Mouse (Mus musculus) midbrain, embryonic 16.5 days (tissue): ENCODE measurements around the gene Pip4k2b. TPM values are rescaled to one million over a fixed set of nuclear protein-coding genes. Genes with fewer than 3 reads are reported as not detected.
A peak's percentile ranks its signal among the peaks of the same experiment; 100 is the strongest.

Experiments used
- ATAC-seq: fragments of 200-750 bp; cut with Nextera tagmentation; 2 replicates; pipeline ENCODE4 v1.8.0; 2017; ENCODE audit warnings: moderate TSS enrichment
- H3K27ac ChIP-seq: fragments of 300-500 bp; sonication (generic); 2 replicates; pipeline ENCODE4 v1.5.1; 2014; ENCODE audit warnings: mild to moderate bottlenecking, low read length, mixed read lengths
- H3K27me3 ChIP-seq: fragments of 300-500 bp; sonication (generic); 2 replicates; pipeline ENCODE4 v1.6.1; 2014; ENCODE audit warnings: low read depth, low read length, mixed read lengths; ENCODE audit not compliant: control insufficient read depth, insufficient read depth
- H3K36me3 ChIP-seq: fragments of 300-500 bp; sonication (generic); 2 replicates; pipeline ENCODE4 v1.6.1; 2014; ENCODE audit warnings: mild to moderate bottlenecking, low read length, moderate library complexity, mixed read lengths; ENCODE audit not compliant: control insufficient read depth, insufficient read depth
- H3K4me1 ChIP-seq: fragments of 300-500 bp; sonication (generic); 2 replicates; pipeline ENCODE4 v1.6.1; 2014; ENCODE audit warnings: mild to moderate bottlenecking, low read length, mixed read lengths; ENCODE audit not compliant: control insufficient read depth, insufficient read depth
- H3K4me2 ChIP-seq: fragments of 300-500 bp; sonication (generic); 2 replicates; pipeline ENCODE4 v1.6.1; 2014; ENCODE audit warnings: mild to moderate bottlenecking, low read length, mixed read lengths
- H3K4me3 ChIP-seq: fragments of 300-500 bp; sonication (generic); 2 replicates; pipeline ENCODE4 v1.5.1; 2014; ENCODE audit warnings: low read depth, mild to moderate bottlenecking, low read length, moderate library complexity, mixed read lengths
- H3K9ac ChIP-seq: fragments of 300-500 bp; sonication (generic); 2 replicates; pipeline ENCODE4 v1.6.1; 2014; ENCODE audit warnings: low read depth, low read length, mixed read lengths
- H3K9me3 ChIP-seq: fragments of 300-500 bp; sonication (generic); replicated peaks from 2 replicates; pipeline ENCODE4 v1.6.1; 2014; ENCODE audit warnings: mild to moderate bottlenecking, low read length, mixed read lengths; ENCODE audit not compliant: control insufficient read depth, poor library complexity, severe bottlenecking
- WGBS: fragments of 180-500 bp; shearing (Covaris S2); extraction: QIAGEN DNeasy Blood & Tissue Kit; methylation state at CpG from one replicate; pipeline ENCODE4 v1.1.7; 2014; 5-methylcytosine and 5-hydroxymethylcytosine counted together
- polyA plus RNA-seq: library from polyadenylated mRNA; unstranded; fragments of >200 nt; fragmentation: Nextera tagmentation; extraction: Ambion mirVana; gene quantifications from 2 replicates; pipeline ENCODE4 v1.2.1, GENCODE M21; 2015

The Pip4k2b gene
- polyA plus RNA-seq, 1 experiment from 2014 or later: 5.1 TPM

DNA sequence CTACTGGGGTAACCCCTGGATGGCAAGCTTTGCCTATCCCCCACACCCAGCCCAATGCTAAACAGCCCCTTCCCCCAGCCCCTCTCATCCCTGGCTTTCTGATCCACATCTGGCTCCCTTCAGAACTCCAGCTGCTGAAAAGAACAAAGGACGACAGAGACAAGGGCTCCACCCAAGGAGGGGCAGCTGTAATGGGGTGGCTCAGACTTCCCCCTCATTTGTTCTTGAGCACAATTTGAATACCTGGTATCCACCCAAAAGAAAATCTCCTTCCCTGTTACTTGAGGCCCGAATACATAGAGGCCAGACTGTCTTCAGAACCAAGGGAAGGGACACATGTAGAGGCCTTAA lies 73.4 kb downstream of the Pip4k2b start:
- Histone ChIP-seq H3K27ac (no peak overlapping the region), H3K9me3 (no peaks in the 10 kb centered on the region), H3K36me3 (peaks cover 33% of the 10 kb centered on the region), H3K4me1 (peaks cover 3% of the 10 kb centered on the region), H3K9ac (no peak overlapping the region), H3K4me2 (no peak overlapping the region), H3K27me3 (no peaks in the 10 kb centered on the region), H3K4me3 (no peak overlapping the region)
- ATAC-seq: no peak
- 35% methylated on average over 2 of the region's 2 CpGs for WGBS

DNA sequence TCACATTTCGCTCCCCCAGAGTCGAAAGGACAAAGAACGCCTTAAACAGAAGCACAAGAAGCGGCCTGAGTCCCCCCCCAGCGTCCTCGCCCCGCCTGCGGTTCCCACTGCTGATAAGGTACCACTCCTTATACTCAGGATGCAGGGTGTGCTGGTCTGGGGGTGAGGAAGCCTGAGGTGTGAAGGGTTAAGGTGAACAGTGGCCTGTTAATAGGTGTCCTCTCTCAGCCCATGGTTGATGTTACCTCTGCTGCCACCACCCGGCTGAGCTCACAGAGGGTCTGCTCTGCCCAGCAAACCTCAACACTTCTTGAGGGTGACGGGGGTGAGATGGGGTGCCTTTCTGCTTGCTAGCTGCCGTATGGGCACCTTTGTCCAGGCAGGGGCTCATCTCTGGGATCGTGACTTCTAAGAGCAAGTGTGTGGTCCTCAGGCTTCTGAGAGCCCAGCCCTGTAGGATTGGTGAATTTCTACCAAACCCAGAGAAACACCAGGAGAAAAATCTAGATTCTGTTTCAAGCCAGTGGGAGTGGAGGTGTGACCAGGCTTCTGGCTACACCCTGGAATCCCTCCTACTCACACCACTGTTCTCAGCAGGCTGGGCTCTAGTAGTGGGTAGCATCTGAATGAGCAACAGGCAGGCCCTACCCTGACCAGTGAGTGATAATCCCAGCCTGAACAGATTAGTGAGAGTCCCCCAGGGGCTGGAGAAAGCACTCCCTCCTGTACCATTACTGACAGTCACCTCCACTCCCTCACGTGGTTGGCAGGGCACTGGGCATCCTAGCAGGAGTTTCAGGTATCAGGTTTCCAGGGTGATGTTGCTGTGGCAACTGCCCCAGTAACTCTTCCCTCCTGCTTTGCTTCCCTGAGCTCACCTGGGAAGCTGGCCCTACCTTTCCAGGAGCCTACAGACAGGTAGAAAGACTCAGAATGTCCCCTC lies 74.0 kb downstream of the Pip4k2b start:
- no peak overlapping the region for H3K4me2 ChIP-seq
- H3K9me3 ChIP-seq: no peaks in the 10 kb centered on the region
- WGBS: 71% methylated on average over 13 of the region's 13 CpGs
- H3K27ac ChIP-seq: no peak overlapping the region
- H3K4me1 ChIP-seq: peaks cover 3% of the 10 kb centered on the region
- H3K4me3 ChIP-seq: no peak overlapping the region
- no peak overlapping the region for H3K9ac ChIP-seq
- no peak for ATAC-seq
- H3K27me3 ChIP-seq: no peaks in the 10 kb centered on the region
- H3K36me3 ChIP-seq: peaks cover 33% of the 10 kb centered on the region

DNA sequence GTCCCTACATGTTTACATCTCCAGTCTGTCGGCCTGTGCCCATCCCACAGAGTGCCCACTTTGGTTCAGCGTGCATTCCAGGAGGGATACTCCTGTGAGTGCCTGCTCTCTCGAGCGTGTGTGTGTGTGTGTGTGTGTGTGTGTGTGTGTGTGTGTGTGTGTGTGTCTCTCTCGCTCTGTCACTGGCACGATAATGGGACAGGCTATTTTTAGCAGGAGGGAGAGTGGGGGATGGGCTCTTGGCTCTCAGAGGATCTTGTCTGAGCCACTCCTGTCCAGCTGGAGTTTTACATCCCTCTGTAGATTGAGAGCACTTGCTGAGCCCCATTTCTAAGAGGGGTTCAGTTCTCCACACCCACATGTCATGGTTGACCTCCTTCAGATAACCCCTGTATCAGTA lies 74.7 kb downstream of the Pip4k2b start:
- Histone ChIP-seq H3K27ac (no peak overlapping the region), H3K9ac (no peak overlapping the region), H3K4me2 (no peak overlapping the region), H3K4me1 (peaks cover 10% of the 10 kb centered on the region), H3K9me3 (no peaks in the 10 kb centered on the region), H3K27me3 (no peaks in the 10 kb centered on the region), H3K36me3 (peaks cover 30% of the 10 kb centered on the region), H3K4me3 (no peak overlapping the region)
- no peak for ATAC-seq
- 16% methylated on average over 5 of the region's 6 CpGs for whole genome bisulfite sequencing

DNA sequence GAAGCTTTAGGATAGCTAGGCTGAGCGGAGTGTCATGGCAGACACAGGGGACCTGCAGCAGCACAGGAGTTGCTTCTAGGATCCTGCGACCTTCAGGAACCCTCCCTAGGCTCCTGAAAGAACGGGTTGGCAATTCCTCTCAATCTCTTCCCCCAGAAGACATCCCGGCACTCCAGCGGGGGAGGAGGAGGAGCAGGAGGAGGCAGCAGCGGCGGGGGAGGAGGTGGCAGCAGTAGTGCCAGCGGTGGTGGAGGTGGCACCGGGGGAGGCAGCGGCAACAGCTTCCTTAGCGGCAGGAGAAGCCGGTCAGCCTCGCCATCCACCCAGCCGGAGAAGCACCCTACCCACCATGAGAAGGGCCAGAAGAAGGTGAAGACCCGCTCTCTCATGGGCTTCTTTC lies 75.2 kb downstream of the Pip4k2b start:
- no peak overlapping the region for H3K9ac ChIP-seq
- peaks cover 25% of the 10 kb centered on the region for H3K36me3 ChIP-seq
- H3K27ac ChIP-seq: no peak overlapping the region

DNA sequence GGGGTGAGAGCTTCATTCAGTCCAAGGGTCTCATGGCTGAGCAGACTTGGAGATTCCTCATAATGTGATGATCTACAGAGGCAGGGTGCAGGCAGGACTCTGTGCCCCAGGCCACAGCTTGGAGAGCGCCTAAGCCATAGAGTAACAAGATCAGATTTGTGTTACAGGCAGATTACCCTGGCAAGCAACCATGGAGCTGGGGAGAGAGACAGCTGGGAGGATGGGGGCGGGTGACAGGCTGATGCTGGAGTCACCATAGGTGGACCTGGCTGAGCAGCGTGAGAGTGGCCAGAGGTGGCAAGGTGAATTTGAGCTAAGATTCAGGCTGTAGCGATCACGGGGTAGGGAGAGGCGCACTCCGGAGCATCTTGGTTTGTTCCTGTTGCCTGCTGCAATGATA lies 76.3 kb downstream of the Pip4k2b start:
- peaks cover 17% of the 10 kb centered on the region for H3K4me1 ChIP-seq
- no peak overlapping the region for H3K27ac ChIP-seq
- H3K9me3 ChIP-seq: no peaks in the 10 kb centered on the region
- WGBS: 93% methylated on average over 7 of the region's 7 CpGs
- H3K36me3 ChIP-seq: peaks cover 19% of the 10 kb centered on the region
- ATAC-seq: no peak
- H3K4me2 ChIP-seq: no peak overlapping the region
- no peak overlapping the region for H3K4me3 ChIP-seq
- H3K27me3 ChIP-seq: no peaks in the 10 kb centered on the region
- H3K9ac ChIP-seq: no peak overlapping the region

More for the DNA sequence above, 75.2 kb downstream of the Pip4k2b start:
- Histone ChIP-seq H3K4me1 (peaks cover 15% of the 10 kb centered on the region), H3K9me3 (no peaks in the 10 kb centered on the region), H3K4me3 (no peak overlapping the region), H3K4me2 (no peak overlapping the region), H3K27me3 (no peaks in the 10 kb centered on the region)
- ATAC-seq: no peak
- 42% methylated on average over 15 of the region's 15 CpGs for WGBS

DNA sequence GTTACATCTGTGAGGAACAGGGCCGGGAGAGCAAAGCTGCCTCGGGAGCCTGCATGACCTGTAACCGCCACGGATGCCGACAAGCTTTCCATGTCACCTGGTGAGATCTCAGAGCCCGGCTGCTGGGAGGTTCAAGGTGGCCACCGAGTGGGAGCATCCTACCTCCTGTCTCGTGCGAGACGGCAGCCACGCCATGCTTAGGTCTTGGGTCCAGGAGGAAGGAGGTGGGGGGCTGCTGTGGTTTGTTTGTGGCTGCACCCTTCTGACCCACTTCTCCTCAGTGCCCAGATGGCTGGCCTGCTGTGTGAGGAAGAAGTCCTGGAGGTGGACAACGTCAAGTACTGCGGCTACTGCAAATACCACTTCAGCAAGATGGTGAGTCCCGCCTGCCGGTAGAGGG lies 77.7 kb downstream of the Pip4k2b start:
- 93% methylated on average over 15 of the region's 15 CpGs for WGBS
- H3K27me3 ChIP-seq: peaks cover 3% of the 10 kb centered on the region
- no peak for ATAC-seq
- H3K9me3 ChIP-seq: no peaks in the 10 kb centered on the region
- H3K9ac ChIP-seq: 0 out of 2 replicates have a peak overlapping the region, but pooled peaks have one; percentile 10
- H3K4me1 ChIP-seq: peaks cover 20% of the 10 kb centered on the region
- no peak overlapping the region for H3K4me3 ChIP-seq
- H3K27ac ChIP-seq: no peak overlapping the region
- H3K36me3 ChIP-seq: peaks cover 12% of the 10 kb centered on the region; the same call in 1 of the 2 replicates
- H3K4me2 ChIP-seq: no peak overlapping the region

DNA sequence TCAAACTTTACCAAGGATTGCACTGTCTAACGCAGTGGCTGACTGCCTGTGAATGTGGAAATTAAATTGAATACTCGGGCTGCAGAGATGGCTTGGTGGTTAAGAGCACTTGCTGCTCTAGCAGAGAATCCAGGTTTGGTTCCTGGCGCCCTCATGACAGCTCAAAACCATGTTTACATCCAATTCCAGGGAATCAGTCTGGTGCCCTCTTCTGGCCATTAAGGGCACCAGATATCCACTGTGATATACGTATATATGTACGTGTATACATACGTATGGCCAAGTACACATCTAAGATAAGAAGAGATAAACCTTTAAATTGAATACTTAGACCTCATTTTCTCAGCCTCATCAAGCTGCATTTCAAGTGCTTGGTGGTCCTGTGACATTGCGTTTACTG lies 78.3 kb downstream of the Pip4k2b start:
- 91% methylated on average over 7 of the region's 7 CpGs for WGBS
- peaks cover 7% of the 10 kb centered on the region for H3K27me3 ChIP-seq
- no peak overlapping the region for H3K4me2 ChIP-seq

DNA sequence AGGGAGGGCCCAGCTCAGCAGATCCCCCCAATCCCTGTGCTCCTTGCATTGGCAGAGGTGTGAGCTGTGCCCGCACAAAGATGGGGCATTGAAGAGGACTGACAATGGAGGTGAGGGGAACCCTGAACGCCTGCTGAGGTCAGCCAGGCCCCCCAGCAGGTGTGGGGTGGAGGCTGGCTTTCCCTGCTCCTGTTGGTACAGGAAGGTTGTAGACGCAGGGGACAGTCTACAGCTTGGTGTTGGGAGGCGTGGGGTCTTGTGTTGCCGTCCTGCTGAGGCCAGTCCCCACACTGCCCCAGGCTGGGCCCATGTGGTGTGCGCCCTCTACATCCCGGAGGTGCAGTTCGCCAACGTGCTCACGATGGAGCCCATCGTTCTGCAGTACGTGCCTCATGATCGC lies 79.1 kb downstream of the Pip4k2b start:
- 84% methylated on average over 13 of the region's 13 CpGs for WGBS
- ATAC-seq: no peak
- no peak overlapping the region; the same call in 1 of the 2 replicates for H3K9ac ChIP-seq
- H3K36me3 ChIP-seq: peaks cover 7% of the 10 kb centered on the region; the same call in 1 of the 2 replicates
- no peaks in the 10 kb centered on the region for H3K9me3 ChIP-seq
- H3K4me3 ChIP-seq: no peak overlapping the region; the same call in 1 of the 2 replicates
- H3K27ac ChIP-seq: no peak overlapping the region
- peaks cover 32% of the 10 kb centered on the region for H3K4me1 ChIP-seq
- peaks cover 7% of the 10 kb centered on the region for H3K27me3 ChIP-seq
- H3K4me2 ChIP-seq: peak overlapping the region; percentile 86; the same call in 1 of the 2 replicates

More for the DNA sequence above, 78.3 kb downstream of the Pip4k2b start:
- peaks cover 12% of the 10 kb centered on the region; the same call in 1 of the 2 replicates for H3K36me3 ChIP-seq
- no peak for ATAC-seq
- no peak overlapping the region for H3K9ac ChIP-seq
- H3K4me3 ChIP-seq: no peak overlapping the region
- H3K27ac ChIP-seq: no peak overlapping the region
- H3K9me3 ChIP-seq: no peaks in the 10 kb centered on the region
- H3K4me1 ChIP-seq: peaks cover 24% of the 10 kb centered on the region
